ENCODE assay signal across 21 mouse cellular contexts in the genomic region with DNA sequence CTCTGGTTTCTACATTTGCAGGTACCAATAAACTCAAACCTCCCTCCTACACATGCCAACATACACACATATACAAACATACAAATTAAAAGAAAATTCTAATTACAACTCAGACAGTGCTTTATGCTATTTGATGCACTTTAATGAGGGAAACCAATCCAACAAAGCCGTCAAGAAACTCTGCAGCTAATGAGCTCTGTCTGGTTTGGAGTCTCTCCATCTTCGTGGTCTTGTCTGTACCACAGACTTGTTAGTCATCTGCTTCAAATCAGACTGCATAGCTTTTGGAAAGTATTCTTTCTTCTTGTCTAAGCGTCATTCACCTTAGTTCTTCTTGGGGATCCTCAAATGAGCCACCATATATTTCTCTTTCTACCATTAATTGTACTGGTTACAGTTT.
"Had no signal": no experiment of that assay in that cellular context is flagged by ENCODE, and none has a peak within 500 bp of the region (broad histone marks: within the 10 kb centered on the region; RNA-seq: fewer than 3 reads in every experiment).

No protein-coding gene starts in this region.

- H3K4me3 ChIP-seq: lung, embryonic 15.5 days; megakaryocyte, embryonic 14.5 days; midbrain, embryonic 13.5 days; midbrain, embryonic 15.5 days; myocyte; neural tube, embryonic 13.5 days; neural tube, embryonic 15.5 days had no signal

- DNase-seq: lung, adult 2 months; lung, postnatal 14 days; lung, postnatal 36 days; retina, postnatal 1 day; right cerebral cortex, adult 18-20 months; right cerebral cortex, postnatal 25 days; right cerebral cortex, postnatal 4 days; spleen, adult 18-20 months; thymus, adult 18-20 months; thymus, postnatal 14 days; thymus, postnatal 36 days had no signal

- H3K9me3 ChIP-seq: lung, embryonic 15.5 days; midbrain, embryonic 13.5 days; midbrain, embryonic 15.5 days; neural tube, embryonic 13.5 days; neural tube, embryonic 15.5 days had no signal

- H3K4me1 ChIP-seq: lung, embryonic 15.5 days; megakaryocyte, embryonic 14.5 days; midbrain, embryonic 13.5 days; midbrain, embryonic 15.5 days; neural tube, embryonic 13.5 days; neural tube, embryonic 15.5 days had no signal

- H3K9ac ChIP-seq: lung, embryonic 15.5 days; midbrain, embryonic 13.5 days; midbrain, embryonic 15.5 days; neural tube, embryonic 13.5 days; neural tube, embryonic 15.5 days had no signal

- ATAC-seq: lung, postnatal 0 days; midbrain, embryonic 13.5 days; midbrain, embryonic 15.5 days had no signal

- H3K27ac ChIP-seq: lung, embryonic 15.5 days; macrophage; midbrain, embryonic 13.5 days; midbrain, embryonic 15.5 days; neural tube, embryonic 13.5 days; neural tube, embryonic 15.5 days had no signal

- H3K27me3 ChIP-seq: lung, embryonic 15.5 days; megakaryocyte, embryonic 14.5 days; midbrain, embryonic 13.5 days; midbrain, embryonic 15.5 days; neural tube, embryonic 13.5 days; neural tube, embryonic 15.5 days had no signal

- H3K36me3 ChIP-seq: lung, embryonic 15.5 days; midbrain, embryonic 13.5 days; midbrain, embryonic 15.5 days; neural tube, embryonic 13.5 days; neural tube, embryonic 15.5 days had no signal

- H3K4me2 ChIP-seq: lung, embryonic 15.5 days; midbrain, embryonic 11.5 days; midbrain, embryonic 13.5 days; midbrain, embryonic 15.5 days; neural tube, embryonic 13.5 days; neural tube, embryonic 15.5 days had no signal
